Mouse (Mus musculus): Measurements from ENCODE around the gene Cbr3. TPM values are rescaled to one million over a fixed set of nuclear protein-coding genes. Genes with fewer than 3 reads are reported as not detected.

Cbr3 gene
- 0.50 TPM for total RNA-seq (2023)

GRCm38 (mm10) chr16:93682689-93683507, at the start of gene Cbr3:
Cbr3 (plus strand) TSS chr16:93683215.

GRCm38 (mm10) chr16:93711411-93712188, 28.6 kb downstream of the Cbr3 start, which contains the start of gene Dop1b:
Dop1b (plus strand) TSS chr16:93711904.

Other genes starting within 250 kb of the Cbr3 start
- 18.3 TPM for gene Setd4, start 79.2 kb upstream of the Cbr3 start, total RNA-seq (2023)
- gene Cbr1, start 77.4 kb upstream of the Cbr3 start, total RNA-seq (2023), result 32.9 TPM
- gene Gm5678, start 55.1 kb upstream of the Cbr3 start, total RNA-seq (2023), result not detected
- gene Dop1b, start 28.7 kb downstream of the Cbr3 start, total RNA-seq (2023), result 76.3 TPM
- 96.0 TPM for gene Morc3, start 148.9 kb downstream of the Cbr3 start, total RNA-seq (2023)
- gene Chaf1b, start 200.7 kb downstream of the Cbr3 start, total RNA-seq (2023), result 15.7 TPM